Mouse (Mus musculus): ENCODE results near the gene P3h4. TPM values are rescaled to one million over a fixed set of nuclear protein-coding genes. Genes with fewer than 3 reads are reported as not detected.
"Not testable (repeated sequence)": the region's sequence is repeated elsewhere in the genome, so short reads cannot be mapped to it uniquely, and the experiment has no call there.

The P3h4 gene
- total RNA-seq, 4 experiments from 2014 or later: 28.4 to 63.1 (median 42.6) TPM

DNA sequence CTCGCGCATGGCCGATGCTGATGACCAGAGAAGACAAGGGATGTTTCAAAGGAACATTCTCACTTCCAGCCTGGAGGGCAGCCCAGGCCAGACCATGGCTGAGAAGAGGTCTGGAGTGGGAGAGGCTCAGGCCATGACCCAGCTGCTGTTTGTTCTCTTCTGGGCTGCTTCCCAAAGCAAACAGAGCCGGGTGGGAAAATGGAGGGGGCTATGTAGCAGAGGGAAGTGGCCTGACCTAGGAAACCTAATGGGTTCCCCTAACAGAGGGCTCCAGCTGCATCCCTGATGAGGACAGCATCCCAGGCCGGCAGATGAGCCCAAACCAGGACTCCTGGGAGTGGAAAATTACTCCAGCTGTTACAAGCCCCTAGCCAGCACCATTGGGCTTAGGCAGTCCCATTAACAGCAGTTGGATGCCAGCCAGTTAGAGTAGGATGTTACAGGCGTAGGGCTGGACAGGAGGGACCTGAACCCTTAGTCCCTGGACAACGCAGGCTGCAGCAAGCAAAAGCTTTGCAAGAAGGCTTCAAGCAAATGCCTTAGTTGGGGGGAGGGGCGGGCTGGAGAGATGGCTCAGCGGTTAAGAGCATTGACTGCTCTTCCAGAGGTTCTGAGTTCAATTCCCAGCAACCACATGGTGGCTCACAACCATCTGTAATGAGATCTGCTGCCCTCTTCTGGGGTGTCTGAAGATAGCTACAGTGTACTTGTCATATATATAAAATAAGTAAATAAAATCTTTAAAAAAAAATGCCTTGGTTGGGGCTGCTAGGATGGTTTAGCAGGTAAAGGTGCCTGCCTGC is 23.4 kb downstream of the P3h4 start:
- DNase-seq: peak; percentile 74

DNA sequence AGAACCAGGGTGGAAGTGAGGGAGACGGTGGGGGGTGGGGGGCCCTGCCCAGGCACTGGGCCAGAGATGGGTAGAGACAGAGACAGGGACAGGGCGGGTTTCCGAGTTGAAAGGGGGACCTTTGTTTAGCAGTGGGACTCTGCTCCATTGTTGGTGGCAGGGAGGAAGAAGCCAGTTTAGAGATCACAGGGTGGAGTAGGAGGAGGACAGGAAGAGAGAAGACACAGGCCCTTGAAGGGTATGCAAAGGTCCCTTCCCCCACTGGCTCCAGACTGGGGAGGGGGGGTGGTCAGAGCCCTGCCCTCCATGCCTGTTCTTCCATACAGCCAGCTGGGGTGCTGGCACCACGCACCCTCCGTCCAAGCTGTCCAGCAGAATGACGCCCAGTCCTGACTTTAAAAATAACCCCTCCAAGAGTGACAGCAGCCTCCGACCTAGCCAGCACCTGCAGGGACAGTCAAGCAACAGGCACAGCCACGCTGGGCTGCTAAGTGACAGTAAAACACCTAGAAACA is 24.6 kb downstream of the P3h4 start:
- DNase-seq: peak; percentile 60

DNA sequence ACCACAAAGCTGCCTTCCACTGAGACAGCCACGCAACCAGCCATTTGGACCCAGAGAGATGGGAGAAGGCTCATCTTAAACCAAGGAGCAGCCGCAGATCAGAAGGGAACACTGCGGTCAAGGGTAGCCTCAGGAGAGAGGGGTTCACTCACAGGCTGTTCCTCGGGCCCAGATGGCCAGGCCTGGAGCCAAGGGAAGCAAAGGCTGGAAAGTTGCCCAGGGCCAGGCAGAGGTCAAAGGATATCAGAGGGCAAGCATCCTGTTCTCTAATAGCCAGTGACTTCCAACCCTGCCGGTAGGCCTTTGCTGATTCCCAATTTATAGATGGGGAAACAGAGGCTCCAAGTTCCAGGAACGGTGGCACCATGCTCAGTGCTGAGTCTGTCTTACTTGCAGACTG is 26.0 kb downstream of the P3h4 start:
- peak; percentile 63 for DNase-seq

DNA sequence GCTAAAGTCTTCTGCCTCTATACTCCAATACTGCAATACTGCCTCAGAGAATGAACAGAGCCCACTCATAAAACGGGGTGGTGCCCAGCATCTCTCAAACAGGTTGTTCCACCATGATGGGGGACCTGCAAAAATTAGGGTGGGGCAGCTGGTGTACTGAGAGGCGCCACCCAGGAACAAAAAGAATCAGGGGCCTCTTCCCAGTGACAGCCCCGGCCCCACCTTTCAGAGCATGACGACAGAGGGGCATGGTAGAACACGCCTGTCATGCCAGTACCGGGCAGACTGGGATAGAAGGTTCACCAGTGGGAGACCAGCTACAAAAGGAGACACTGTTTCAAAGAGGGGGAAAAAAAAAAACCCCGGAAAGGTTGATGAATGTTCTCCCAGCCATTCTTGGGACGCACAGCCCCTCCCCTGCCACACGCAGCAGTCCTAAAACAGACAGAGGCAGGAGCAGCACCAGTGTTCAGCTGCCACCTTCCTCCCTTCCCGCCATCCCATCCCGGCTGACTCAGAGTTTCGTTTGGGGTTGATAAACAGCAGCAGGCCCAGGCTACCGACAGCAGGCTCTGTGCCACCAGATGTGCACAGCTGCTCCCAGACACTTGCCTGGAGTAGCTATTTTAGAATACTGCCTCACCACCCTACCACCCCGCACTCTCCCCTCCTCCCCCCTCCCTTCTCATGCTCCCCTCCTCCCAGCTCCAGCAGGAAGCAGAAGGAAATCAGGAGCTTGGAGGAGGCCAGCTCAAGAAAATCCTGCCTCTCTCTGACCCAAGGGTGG is 26.9 kb downstream of the P3h4 start:
- DNase-seq: no peak

DNA sequence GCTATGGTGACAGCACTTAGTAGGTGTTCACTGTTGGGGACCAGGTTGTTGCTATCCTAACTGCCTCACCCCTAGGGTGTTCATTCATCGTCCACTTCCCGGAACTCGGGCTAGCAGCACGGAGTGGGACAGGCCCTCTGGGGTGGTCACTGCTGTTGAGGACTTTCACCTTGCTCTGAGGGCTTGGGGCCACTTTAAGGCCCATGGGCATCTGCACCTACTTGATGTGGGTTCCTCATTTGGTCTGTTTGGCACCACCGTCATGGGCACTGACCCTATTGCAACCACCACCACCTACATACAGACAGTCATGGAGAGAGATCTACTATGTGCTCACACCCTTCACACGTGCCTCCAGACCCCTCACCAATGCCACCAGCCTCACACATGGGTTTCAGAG is 27.5 kb downstream of the P3h4 start:
- no peak for DNase-seq

DNA sequence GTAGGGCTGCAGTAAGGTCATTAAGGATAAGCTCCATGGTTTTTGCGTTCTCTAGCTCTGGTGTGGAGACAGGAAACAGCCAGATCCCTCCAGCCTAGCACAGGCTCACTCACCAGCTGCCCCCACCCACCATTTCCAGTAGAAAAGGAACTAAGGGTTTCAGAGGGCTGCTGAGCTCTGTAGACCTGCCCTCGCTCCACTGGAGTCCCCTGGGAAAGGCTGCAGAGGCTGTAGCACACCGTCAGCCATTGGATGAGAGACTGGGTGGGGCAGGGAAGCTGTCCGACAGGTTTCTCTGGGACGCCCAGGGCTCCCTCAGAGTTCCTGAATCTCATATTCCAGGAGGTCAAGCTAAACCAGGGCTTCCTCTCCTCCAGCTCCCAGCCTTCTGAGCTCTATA is 28.1 kb downstream of the P3h4 start:
- no peak for DNase-seq

DNA sequence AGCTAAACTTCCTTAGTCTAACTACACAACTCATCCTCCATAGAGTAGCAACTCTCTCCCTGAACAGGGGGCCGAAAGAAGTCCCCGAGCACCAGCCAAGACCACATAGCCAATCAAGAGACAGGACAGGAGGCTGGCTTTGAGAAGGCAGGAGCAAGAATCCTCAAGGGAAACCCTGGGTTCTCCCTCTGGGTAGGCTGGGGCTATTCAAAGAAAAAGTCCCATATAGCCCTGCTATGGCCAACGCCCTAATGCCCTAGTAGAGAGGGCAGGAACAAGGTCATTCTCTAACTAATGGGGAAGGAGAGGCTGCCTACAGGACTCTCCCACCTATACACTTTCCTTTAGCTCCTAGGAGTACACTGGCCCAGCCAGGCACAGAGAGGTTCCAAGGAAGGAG is 29.6 kb downstream of the P3h4 start:
- no peak for DNase-seq

DNA sequence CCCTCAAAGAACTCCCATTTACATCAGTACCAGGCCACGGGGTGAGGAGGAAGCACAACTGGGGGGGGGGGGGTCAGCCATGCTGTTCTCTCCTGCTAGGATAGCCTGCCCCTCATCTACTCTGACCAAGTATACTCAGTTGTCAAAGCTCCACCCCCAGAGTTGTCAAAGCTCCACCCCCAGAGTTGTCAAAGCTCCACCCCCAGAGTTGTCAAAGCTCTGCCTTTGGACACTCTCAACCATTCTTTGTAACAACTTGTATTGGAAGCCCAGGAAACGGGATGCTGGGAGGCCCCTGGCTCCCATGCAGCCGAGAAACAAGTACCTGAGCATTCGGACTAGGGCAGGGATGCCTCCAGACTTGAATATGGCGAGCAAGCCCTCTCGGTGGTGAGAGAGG is 32.0 kb downstream of the P3h4 start:
- no peak for DNase-seq

DNA sequence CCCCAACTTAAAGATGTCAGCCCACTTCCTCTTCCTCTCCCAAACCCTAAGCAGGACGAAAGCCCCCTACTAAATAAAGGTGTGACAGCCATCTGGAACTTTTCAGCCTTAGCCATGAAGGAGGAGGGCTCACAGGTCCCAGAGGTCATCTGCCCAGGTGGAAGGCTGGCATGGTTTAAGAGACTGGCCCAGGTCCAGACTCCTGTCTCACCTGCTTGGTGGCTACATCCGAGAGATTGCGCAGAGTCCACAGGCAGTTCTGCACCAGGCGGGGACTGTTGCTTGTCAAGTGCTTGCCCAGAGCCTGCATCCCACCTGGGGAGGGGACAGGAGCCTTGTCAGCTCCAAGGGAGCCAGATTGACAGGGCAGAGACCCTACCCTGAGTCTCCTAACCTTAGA is 35.3 kb downstream of the P3h4 start:
- DNase-seq: no peak

DNA sequence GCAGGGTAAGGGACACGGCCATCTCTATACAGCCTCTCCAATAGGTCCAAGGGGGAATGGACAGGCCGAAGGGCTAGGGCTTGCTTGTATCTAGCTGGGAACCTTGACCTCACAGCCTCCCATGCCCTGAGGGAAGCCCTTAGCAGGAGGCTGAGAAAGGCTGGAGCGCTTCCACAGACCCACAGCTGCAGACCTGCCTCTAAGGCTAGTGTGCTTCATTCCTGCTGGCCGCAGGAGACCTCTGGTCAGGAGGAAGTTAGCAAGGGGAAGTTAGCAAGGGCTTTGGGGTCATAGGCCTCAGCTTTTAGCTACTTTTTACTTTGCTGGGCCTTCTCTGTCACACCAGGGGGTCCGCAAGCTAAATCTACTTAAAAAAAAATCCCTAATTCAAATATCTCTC is 36.2 kb downstream of the P3h4 start:
- no peak for DNase-seq

DNA sequence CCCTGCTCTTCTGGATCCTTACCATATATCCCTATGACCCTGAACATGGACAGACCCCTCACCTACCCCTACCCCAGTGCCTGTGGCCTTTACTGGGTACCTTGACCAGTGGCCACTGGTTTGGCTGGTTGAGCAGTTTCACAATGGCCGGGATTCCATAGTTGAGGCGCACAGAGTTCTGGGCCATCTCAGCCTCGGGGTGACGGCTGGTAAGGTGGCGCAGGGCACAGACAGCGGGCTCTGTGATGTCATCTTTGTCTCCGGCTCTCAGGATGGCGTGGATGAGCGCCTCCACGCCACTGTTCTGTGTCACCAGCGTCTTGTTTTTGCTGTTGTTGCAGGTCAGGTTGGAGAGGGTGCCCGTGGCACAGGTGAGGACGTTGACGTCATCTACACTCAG is 36.6 kb downstream of the P3h4 start:
- no peak for DNase-seq

DNA sequence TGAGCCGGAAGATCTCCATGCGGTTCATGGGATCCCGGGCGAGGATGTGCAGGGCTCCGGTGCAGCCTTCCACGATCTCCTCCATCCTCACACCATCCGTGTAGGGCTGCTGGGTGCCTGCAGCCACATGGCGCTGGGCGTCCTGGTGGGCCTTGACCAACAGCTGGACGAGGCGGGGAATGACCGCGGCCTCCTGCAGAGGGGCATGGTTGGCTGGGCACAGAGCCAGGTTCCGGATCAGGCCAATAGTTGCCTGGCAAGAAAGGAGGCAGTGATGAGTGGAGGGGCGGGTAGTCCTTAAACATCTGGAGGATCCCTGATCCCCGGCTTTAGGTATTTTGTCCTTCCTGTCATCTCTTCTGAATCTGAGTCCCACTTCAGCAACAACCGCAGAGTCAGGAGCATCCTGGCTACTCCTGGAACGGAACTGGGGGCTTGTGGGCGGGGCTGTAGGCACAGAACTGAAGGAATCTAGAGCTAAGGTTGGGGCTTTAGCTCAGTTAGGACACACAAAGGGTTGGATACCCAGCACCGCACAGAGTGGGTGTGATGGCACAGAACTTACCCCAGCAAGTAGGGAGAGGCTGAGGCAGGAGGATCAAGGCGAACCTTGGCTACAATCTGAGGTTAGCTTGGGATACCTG is 37.8 kb downstream of the P3h4 start:
- no peak for DNase-seq

DNA sequence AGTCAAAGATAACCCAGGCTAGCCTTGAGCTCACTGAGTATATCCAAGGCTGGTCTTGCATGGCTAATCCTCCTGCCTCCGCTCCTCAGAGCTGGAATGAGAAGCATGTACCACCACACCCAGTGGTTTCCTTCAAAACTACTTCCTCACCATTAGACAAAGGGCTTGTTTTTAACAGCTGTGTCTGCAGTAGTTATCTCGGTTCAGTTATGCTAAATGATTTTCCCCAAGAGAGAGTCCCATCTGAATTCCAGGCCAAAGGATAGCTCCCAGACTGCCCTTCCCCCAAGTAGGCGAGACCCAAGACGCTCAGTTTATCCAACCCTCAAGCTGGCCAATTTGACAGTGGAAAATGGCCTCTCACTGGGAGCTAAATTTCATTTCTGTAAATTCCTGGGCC is 38.6 kb downstream of the P3h4 start:
- DNase-seq: no peak

DNA sequence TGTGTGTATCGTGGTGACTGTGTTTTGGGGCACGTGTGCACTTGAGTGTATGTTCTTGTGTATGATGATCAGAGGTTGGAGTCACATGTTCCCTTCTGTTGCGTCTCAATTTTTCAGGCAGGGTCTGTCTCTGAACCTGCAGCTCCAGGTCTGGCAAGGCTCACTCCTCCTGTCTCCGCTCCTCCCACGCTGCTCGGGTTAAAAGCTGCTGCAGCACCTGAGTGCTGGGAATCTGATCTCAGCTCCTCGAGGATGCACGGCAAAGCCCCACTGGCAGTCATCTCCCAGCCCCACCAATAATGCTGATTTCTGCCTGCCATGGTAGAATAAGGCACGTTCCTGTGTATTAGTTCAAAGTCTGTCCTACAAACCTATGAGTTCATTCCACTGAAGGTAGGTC is 39.5 kb downstream of the P3h4 start:
- no peak for DNase-seq

DNA sequence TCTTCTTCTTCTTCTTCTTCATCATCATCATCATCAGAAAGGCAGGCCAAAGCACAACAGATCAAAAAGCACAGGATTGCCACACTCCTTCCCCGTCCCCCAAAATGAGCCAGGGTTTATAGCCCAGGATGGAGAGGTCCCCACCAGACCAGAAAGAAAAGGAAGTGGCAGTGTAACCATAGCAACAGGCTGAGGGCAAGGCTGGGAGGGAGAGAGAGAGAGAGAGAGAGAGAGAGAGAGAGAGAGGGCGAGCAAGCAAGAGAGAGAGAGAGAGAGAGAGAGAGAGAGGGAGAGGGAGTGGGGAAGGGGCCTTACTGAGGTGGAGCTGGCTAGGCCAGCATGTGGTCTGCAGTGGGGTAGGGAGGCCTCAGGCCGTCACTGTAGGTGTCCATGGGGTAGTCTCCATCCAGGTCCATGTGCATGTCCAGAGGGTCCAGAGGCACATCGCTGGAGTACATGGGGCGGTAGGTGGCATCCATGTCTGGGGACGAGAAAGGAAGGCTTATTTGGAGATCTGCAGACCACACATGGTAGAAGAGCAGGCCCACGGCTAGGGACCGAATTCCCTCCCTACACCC is 42.6 kb downstream of the P3h4 start:
- no peak for DNase-seq

DNA sequence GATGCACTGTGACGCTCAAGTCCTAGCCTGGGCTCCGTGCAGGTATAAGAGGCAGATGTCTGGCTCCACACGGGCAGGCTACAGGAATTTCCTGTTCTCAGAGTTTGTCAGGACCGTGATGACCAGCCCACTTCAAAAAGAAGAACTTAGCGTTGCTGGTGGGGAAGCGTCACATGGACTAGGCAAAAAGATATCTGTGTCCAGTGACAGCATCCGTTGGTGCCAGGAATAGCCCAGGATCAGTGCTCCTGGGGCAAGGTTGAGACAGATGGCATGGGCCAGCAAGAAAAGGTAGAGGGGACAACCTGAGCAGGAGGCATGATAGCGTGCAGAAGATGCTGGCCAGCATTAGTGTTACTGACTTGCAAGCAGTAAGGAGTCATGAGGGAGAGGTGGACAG is 44.8 kb downstream of the P3h4 start:
- no peak for DNase-seq

DNA sequence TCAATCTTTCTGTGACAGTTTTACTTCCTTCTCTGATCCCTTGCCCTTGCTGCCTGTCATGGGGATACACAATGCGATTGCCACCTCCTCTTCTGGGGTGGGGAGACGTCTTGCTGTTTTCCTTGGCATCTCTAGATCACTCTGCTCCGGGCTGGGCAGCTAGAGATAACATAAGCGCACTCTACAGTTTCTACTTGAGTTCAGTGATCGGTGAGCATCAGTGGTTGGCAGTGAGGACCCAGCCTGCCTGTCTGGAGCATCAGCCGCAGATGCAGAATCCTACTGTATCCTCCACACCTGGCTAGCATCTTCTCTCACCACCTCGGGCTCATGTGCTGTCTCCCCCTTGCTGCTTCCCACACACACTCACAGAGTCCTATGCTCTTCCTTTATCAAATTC is 45.5 kb downstream of the P3h4 start:
- no peak for DNase-seq

DNA sequence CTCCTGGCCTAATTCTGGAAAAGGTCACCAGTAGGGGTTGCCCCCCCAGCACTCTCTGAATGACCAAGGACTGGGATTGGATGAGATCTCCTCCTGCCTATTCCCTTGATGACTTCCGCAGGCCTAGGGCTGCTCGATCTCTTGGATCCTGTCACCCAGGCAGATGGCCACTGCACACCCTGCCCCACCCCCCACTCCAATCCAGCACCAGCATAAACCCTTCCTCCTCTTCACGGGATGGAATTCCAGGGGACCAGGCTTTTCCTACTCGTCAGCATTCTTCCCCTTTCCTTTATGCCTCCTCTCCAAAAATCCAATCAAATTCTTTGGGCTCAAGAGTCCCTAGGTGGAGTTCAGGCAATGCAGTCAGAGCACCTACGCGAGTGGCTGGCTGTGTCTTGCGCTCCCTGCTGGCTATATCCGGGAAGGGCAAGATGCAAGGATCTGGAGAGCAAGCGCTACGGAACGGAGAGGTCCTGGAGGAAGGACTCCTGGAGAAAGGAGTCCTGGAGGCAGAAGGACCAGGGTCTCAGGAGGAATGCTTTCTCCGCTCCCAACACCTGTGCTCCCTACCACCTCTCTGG is 51.6 kb downstream of the P3h4 start:
- no peak for DNase-seq

DNA sequence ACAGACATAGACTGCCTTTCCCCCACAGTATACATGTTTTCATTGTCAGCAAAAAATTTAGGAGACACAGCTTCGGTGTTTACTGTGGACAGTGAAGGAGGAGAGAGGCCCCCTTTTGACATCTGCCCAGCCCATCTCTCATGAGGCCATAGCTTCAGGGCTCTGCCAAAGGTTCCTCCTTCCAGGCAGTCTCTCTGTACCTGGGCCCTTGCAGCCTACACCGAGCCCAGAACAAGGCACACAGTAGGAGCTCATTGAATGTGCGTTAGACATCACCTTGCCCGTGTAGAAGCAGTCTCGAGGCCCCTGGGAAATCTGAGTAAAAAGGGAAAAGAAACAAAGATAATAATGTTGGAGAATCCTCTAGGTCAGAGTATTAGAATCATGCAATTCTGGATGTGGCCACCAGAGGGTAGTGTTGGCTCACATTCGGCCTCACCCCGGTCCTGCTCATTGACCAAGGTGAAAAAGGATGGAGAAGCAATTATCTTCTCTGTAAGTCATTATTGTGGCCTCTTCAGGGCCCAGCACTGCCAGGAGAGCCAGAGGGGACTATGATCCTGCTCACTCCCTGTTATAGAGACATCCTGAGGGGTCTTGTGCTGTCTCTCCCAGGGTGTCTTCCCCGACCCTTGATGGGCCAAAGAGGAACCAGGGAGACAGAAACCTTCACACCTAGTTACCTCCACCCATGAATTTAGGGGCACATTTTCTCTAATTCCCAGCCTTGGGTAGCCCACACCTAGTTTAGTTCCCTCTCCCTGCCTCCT is 52.2 kb downstream of the P3h4 start:
- DNase-seq: peak; percentile 43

DNA sequence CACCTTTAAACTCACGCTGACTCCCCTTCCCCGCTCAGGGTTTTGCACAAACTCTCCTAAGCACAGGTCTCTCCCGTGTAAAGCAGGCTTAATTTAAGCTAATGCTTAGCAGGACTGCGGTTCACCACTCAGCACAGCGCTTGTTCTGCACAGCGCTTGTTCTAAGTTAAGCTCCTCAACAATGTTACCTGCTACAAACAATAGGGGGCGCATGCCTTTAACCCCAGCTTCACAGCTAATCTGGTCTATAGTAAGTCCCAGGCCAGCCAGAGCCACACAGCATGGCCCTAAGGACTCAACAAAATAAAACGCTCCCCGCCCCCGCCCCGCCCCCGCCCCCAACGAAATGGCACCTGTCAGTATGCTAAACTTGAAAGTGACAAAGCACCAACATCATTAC is 53.6 kb downstream of the P3h4 start:
- not testable (repeated sequence) for DNase-seq

DNA sequence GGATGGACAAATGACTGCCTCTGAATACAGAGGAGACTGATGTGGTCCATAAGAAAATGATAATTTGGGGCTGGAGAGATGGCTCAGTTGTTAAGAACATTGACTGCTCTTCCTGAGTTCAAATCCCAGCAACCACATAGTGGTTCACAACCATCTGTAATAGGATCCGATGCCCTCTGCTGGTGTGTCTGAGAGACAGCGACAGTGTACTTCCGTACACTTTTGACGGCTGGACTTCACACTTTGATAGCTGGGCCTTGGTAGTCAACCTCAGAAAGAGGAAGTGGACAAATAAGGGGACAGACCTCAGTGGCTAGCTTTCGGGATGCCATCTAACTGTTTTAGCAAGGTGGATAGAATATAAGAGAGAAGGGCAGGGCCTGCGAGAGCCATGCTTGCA is 54.5 kb downstream of the P3h4 start:
- no peak for DNase-seq
